Mouse (Mus musculus) MEL (cell line): ENCODE measurements around the gene Vti1a. TPM values are rescaled to one million over a fixed set of nuclear protein-coding genes. Genes with fewer than 3 reads are reported as not detected.
A peak's percentile ranks its signal among the peaks of the same experiment; 100 is the strongest.

Experiments used
- DNase-seq: peaks from one replicate; pipeline ENCODE4 v3.0.0; 2011; ENCODE audit warnings: low read depth, low spot score
- H3K27ac ChIP-seq: 2 replicates; pipeline ENCODE4 v1.5.1; 2012; ENCODE audit warnings: low read depth, mild to moderate bottlenecking, control low read depth, low read length, moderate library complexity; ENCODE audit not compliant: control insufficient read depth
- H3K27me3 ChIP-seq, 2 experiments: fragments of 150-350 bp in 1 of 2; sonication (generic) in 1 of 2; 2 replicates each; pipeline ENCODE4 v1.6.1; 2012; ENCODE audit warnings: low read length in 2 of 2, mild to moderate bottlenecking in 2 of 2, improper control_type of control experiment in 1 of 2, moderate library complexity in 1 of 2; ENCODE audit not compliant: insufficient read depth in 2 of 2, control insufficient read depth in 1 of 2
- H3K36me3 ChIP-seq, 2 experiments: 2 replicates each; pipeline ENCODE4 v1.6.1; 2012 to 2014; ENCODE audit warnings: low read length in 2 of 2, improper control_type of control experiment in 1 of 2, inconsistent platforms in 1 of 2, mild to moderate bottlenecking in 1 of 2; ENCODE audit not compliant: insufficient read depth in 2 of 2, control insufficient read depth in 1 of 2
- H3K4me1 ChIP-seq, 2 experiments: fragments of 150-350 bp in 1 of 2; sonication (generic) in 1 of 2; 2 replicates each; pipeline ENCODE4 v1.6.1; 2012; ENCODE audit warnings: low read length in 2 of 2, improper control_type of control experiment in 1 of 2, mild to moderate bottlenecking in 1 of 2; ENCODE audit not compliant: insufficient read depth in 2 of 2, control insufficient read depth in 1 of 2
- H3K4me3 ChIP-seq, 2 experiments: fragments of 150-350 bp in 1 of 2; sonication (generic) in 1 of 2; 2 replicates each; pipeline ENCODE4 v1.5.1; 2012; ENCODE audit warnings: low read depth in 2 of 2, low read length in 2 of 2, mild to moderate bottlenecking in 2 of 2, moderate library complexity in 2 of 2, control low read depth in 1 of 2, improper control_type of control experiment in 1 of 2; ENCODE audit not compliant: control insufficient read depth in 1 of 2, insufficient read depth in 1 of 2
- H3K79me2 ChIP-seq: 2 replicates; pipeline ENCODE4 v1.6.1; 2012; ENCODE audit warnings: mild to moderate bottlenecking, low read length, moderate library complexity; ENCODE audit not compliant: control insufficient read depth, poor library complexity, insufficient read depth
- H3K9ac ChIP-seq: 2 replicates; pipeline ENCODE4 v1.6.1; 2012; ENCODE audit warnings: low read depth, mild to moderate bottlenecking, control low read depth, low read length, moderate library complexity; ENCODE audit not compliant: control insufficient read depth, poor library complexity, severe bottlenecking
- H3K9me3 ChIP-seq: fragments of 150-350 bp; sonication (generic); replicated peaks from 2 replicates; pipeline ENCODE4 v1.6.1; 2012; ENCODE audit warnings: mild to moderate bottlenecking, low read length, improper control_type of control experiment, moderate library complexity; ENCODE audit not compliant: insufficient read depth
- BHLHE40 ChIP-seq: IDR thresholded peaks from 2 replicates; pipeline ENCODE4 v1.6.1; 2012; ENCODE audit warnings: low read depth, mild to moderate bottlenecking, inconsistent platforms, low read length, improper control_type of control experiment, borderline replicate concordance
- CHD1 ChIP-seq: IDR thresholded peaks from 2 replicates; pipeline ENCODE4 v1.6.1; 2012; ENCODE audit warnings: low read depth, mild to moderate bottlenecking, inconsistent platforms, low read length, improper control_type of control experiment
- CHD2 ChIP-seq: IDR thresholded peaks from 2 replicates; pipeline ENCODE4 v1.6.1; 2011; ENCODE audit warnings: low read length, improper control_type of control experiment
- CTCF ChIP-seq, 3 experiments: IDR thresholded peaks in 2 of 3; conservative IDR thresholded peaks in 1 of 3; 2 replicates each; pipeline ENCODE4 v1.5.1; 2011 to 2012; ENCODE audit warnings: low read length in 3 of 3, low read depth in 2 of 3, mild to moderate bottlenecking in 2 of 3, improper control_type of control experiment in 1 of 3, inconsistent platforms in 1 of 3, mixed read lengths in 1 of 3, moderate library complexity in 1 of 3; ENCODE audit not compliant: control insufficient read depth in 1 of 3, insufficient read depth in 1 of 3, poor library complexity in 1 of 3, severe bottlenecking in 1 of 3
- E2F4 ChIP-seq: IDR thresholded peaks from 2 replicates; pipeline ENCODE4 v1.6.1; 2011; ENCODE audit warnings: low read depth, low read length, improper control_type of control experiment, borderline replicate concordance
- ELF1 ChIP-seq: IDR thresholded peaks from 2 replicates; pipeline ENCODE4 v1.6.1; 2014; ENCODE audit warnings: low read depth, mild to moderate bottlenecking, inconsistent platforms, low read length, improper control_type of control experiment, moderate library complexity
- EP300 ChIP-seq, 2 experiments: IDR thresholded peaks; 2 replicates each; pipeline ENCODE4 v1.6.1; 2011; ENCODE audit warnings: improper control_type of control experiment in 2 of 2, low read length in 2 of 2, low read depth in 1 of 2, mild to moderate bottlenecking in 1 of 2
- GABPA ChIP-seq: IDR thresholded peaks from 2 replicates; pipeline ENCODE4 v1.6.1; 2012; ENCODE audit warnings: low read depth, mild to moderate bottlenecking, inconsistent platforms, low read length, improper control_type of control experiment, moderate library complexity
- GATA1 ChIP-seq: IDR thresholded peaks from 2 replicates; pipeline ENCODE4 v1.6.1; 2011; ENCODE audit warnings: low read depth, low read length, improper control_type of control experiment
- HCFC1 ChIP-seq: IDR thresholded peaks from 2 replicates; pipeline ENCODE4 v1.6.1; 2012; ENCODE audit warnings: low read depth, mild to moderate bottlenecking, inconsistent platforms, low read length, improper control_type of control experiment, moderate library complexity
- JUND ChIP-seq: IDR thresholded peaks from 2 replicates; pipeline ENCODE4 v1.6.1; 2011; ENCODE audit warnings: low read depth, mild to moderate bottlenecking, improper control_type of control experiment, low read length
- MAFK ChIP-seq: IDR thresholded peaks from 2 replicates; pipeline ENCODE4 v1.6.1; 2011; ENCODE audit warnings: low read depth, mild to moderate bottlenecking, low read length, improper control_type of control experiment, borderline replicate concordance
- MAX ChIP-seq: IDR thresholded peaks from 2 replicates; pipeline ENCODE4 v1.6.1; 2011; ENCODE audit warnings: low read length, improper control_type of control experiment
- MAZ ChIP-seq: IDR thresholded peaks from 2 replicates; pipeline ENCODE4 v1.6.1; 2012; ENCODE audit warnings: low read depth, mild to moderate bottlenecking, inconsistent platforms, low read length, improper control_type of control experiment
- MEF2A ChIP-seq: IDR thresholded peaks from 2 replicates; pipeline ENCODE4 v1.6.1; 2014; ENCODE audit warnings: low read depth, mild to moderate bottlenecking, inconsistent platforms, low read length, improper control_type of control experiment; ENCODE audit not compliant: poor library complexity, insufficient replicate concordance, severe bottlenecking; ENCODE audit errors: extremely low read depth
- MXI1 ChIP-seq: IDR thresholded peaks from 2 replicates; pipeline ENCODE4 v1.6.1; 2011; ENCODE audit warnings: mild to moderate bottlenecking, low read depth, low read length, improper control_type of control experiment
- MYB ChIP-seq: IDR thresholded peaks from 2 replicates; pipeline ENCODE4 v1.6.1; 2011; ENCODE audit warnings: mild to moderate bottlenecking, low read depth, low read length, improper control_type of control experiment
- MYC ChIP-seq: IDR thresholded peaks from 2 replicates; pipeline ENCODE4 v1.6.1; 2011; ENCODE audit warnings: low read depth, mild to moderate bottlenecking, low read length, improper control_type of control experiment, moderate library complexity
- NRF1 ChIP-seq: IDR thresholded peaks from 2 replicates; pipeline ENCODE4 v1.6.1; 2014; ENCODE audit warnings: low read depth, mild to moderate bottlenecking, inconsistent platforms, low read length, improper control_type of control experiment, moderate library complexity; ENCODE audit not compliant: poor library complexity, insufficient read depth, severe bottlenecking
- POLR2AphosphoS2 ChIP-seq: IDR thresholded peaks from 2 replicates; pipeline ENCODE4 v1.6.1; 2011; ENCODE audit warnings: low read length, improper control_type of control experiment
- POLR2AphosphoS5 ChIP-seq: IDR thresholded peaks from 2 replicates; pipeline ENCODE4 v1.6.1; 2012; ENCODE audit warnings: low read depth, borderline replicate concordance, mild to moderate bottlenecking, inconsistent platforms, low read length, moderate library complexity, mixed read lengths
- RAD21 ChIP-seq: IDR thresholded peaks from 2 replicates; pipeline ENCODE4 v1.6.1; 2011; ENCODE audit warnings: mild to moderate bottlenecking, low read depth, low read length, improper control_type of control experiment
- RCOR1 ChIP-seq: IDR thresholded peaks from 2 replicates; pipeline ENCODE4 v1.6.1; 2012; ENCODE audit warnings: low read depth, mild to moderate bottlenecking, inconsistent platforms, low read length, improper control_type of control experiment
- SIN3A ChIP-seq: IDR thresholded peaks from 2 replicates; pipeline ENCODE4 v1.6.1; 2012; ENCODE audit warnings: low read length, improper control_type of control experiment, inconsistent platforms
- SMC3 ChIP-seq: IDR thresholded peaks from 2 replicates; pipeline ENCODE4 v1.6.1; 2011; ENCODE audit warnings: low read depth, low read length, improper control_type of control experiment
- TCF12 ChIP-seq: IDR thresholded peaks from 2 replicates; pipeline ENCODE4 v1.6.1; 2014; ENCODE audit warnings: low read depth, mild to moderate bottlenecking, inconsistent platforms, low read length, improper control_type of control experiment, moderate library complexity
- UBTF ChIP-seq: IDR thresholded peaks from 2 replicates; pipeline ENCODE4 v1.6.1; 2012; ENCODE audit warnings: low read depth, mild to moderate bottlenecking, inconsistent platforms, low read length, improper control_type of control experiment, moderate library complexity, borderline replicate concordance; ENCODE audit not compliant: insufficient read depth
- ZKSCAN1 ChIP-seq: IDR thresholded peaks from 2 replicates; pipeline ENCODE4 v1.6.1; 2012; ENCODE audit warnings: low read depth, mild to moderate bottlenecking, inconsistent platforms, low read length, improper control_type of control experiment, moderate library complexity
- ZMIZ1 ChIP-seq: IDR thresholded peaks from 2 replicates; pipeline ENCODE4 v1.6.1; 2012; ENCODE audit warnings: low read depth, mild to moderate bottlenecking, inconsistent platforms, low read length, improper control_type of control experiment, moderate library complexity
- ZNF384 ChIP-seq: IDR thresholded peaks from 2 replicates; pipeline ENCODE4 v1.6.1; 2012; ENCODE audit warnings: low read depth, mild to moderate bottlenecking, inconsistent platforms, low read length, improper control_type of control experiment
- polyA plus RNA-seq, 2 experiments: library from polyadenylated mRNA; stranded (reverse) in 1 of 2; unstranded in 1 of 2; fragments of >175 nt in 1 of 2; fragments of >200 nt in 1 of 2; gene quantifications; 2 replicates each; pipeline versions ENCODE4 v1.2.1 to v1.2.4; 2012; ENCODE audit warnings: low replicate concordance in 2 of 2, low read depth in 1 of 2; ENCODE audit not compliant: insufficient read length in 2 of 2, insufficient read depth in 1 of 2, missing spikeins in 1 of 2
- total RNA-seq: library from RNA; depleted of rRNA; stranded (reverse); fragments of 300-350 nt; gene quantifications from 2 replicates; pipeline ENCODE4 v1.2.3, GENCODE M21; 2012

Vti1a gene
- total and polyA plus RNA-seq, 3 experiments, result 37.2 to 119 (median 42.8) TPM

DNA sequence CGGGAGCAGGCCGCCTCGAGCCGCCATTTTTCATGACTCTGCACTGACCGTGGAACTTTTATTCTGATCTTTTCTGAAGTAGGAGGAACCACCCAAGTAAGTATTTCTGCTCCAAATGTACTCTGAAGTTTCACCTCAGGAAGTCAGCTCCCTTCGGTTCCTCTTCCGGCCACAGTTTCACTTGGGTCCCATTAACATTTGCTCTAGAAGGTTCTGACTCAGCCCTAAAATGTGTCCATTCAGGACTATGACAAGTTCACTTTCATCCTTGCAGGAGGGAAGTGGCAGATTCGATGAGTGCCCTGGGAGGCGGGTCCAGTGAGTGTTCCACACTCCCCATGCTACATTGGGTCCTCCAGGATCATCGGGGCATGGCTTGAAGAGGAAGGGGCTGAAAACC is 333.3 kb downstream of the Vti1a start:
- no peak overlapping the region for H3K4me3 ChIP-seq
- no peak overlapping the region for H3K27ac ChIP-seq
- no peaks in the 10 kb centered on the region for H3K9me3 ChIP-seq
- no peak for DNase-seq
- TF ChIP-seq BHLHE40 (no peak), CHD2 (no peak), POLR2AphosphoS5 (no peak), GABPA (no peak), JUND (no peak), MEF2A (no peak), HCFC1 (no peak), RCOR1 (no peak), MAFK (no peak), MAX (no peak), POLR2AphosphoS2 (no peak), MYC (no peak), NRF1 (no peak), ZMIZ1 (no peak), MAZ (no peak), TCF12 (no peak), RAD21 (no peak), GATA1 (no peak), MXI1 (no peak)
- H3K79me2 ChIP-seq, result no peaks in the 10 kb centered on the region
- no peak overlapping the region for H3K9ac ChIP-seq
- peaks cover 21 to 63% of the 10 kb centered on the region in 2 experiments for H3K4me1 ChIP-seq
- H3K27me3 ChIP-seq, result no peaks in the 10 kb centered on the region
- peaks cover 0 to 39% of the 10 kb centered on the region in 2 experiments; a peak in 2 of 4 replicates for H3K36me3 ChIP-seq

DNA sequence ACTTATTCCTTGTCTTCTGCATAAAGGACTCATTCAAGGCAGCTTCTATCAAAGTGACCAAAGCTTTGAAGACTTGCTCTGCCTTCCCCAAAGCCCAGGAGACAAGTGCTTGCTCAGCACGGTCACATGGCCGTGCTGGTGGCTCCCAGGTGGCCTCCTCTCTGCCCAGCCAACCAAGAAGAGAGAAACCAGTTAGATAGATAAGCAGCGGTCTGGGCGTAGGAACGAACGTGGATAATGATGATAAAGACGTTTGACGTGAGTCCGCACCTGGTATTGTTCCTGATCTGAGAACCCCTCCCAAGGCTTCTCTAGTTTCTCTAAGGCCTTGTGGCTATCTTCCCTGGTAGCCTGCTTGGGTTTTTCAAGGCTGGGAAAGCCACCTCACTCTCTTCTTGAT is 334.9 kb downstream of the Vti1a start:
- DNase-seq, result peak; percentile 85
- no peaks in the 10 kb centered on the region for H3K79me2 ChIP-seq
- H3K4me3 ChIP-seq, result no peak overlapping the region
- H3K27ac ChIP-seq, result peak overlapping the region; percentile 62
- no peaks in the 10 kb centered on the region for H3K9me3 ChIP-seq
- H3K9ac ChIP-seq, result no peak overlapping the region
- no peaks in the 10 kb centered on the region for H3K27me3 ChIP-seq
- peaks cover 0 to 32% of the 10 kb centered on the region in 2 experiments; a peak in 2 of 4 replicates for H3K36me3 ChIP-seq
- H3K4me1 ChIP-seq, result peaks cover 19 to 46% of the 10 kb centered on the region in 2 experiments
- TF ChIP-seq SMC3 (no peak), MAX (0 out of 2 replicates have a peak, but pooled peaks have one; percentile 29), E2F4 (no peak), MAZ (peak; percentile 80; the same call in 1 of the 2 replicates), MXI1 (peak; percentile 76; the same call in 1 of the 2 replicates), UBTF (peak; percentile 81; the same call in 1 of the 2 replicates), ELF1 (no peak), POLR2AphosphoS5 (no peak), CHD1 (no peak), RAD21 (no peak), EP300 (IDR thresholded peaks at IDR 0.05; ENCODE audit: low read depth in 1 of 2, low read length in 2 of 2) (peak; percentile 84 to 91), ZNF384 (0 out of 2 replicates have a peak, but pooled peaks have one; percentile 19), ZMIZ1 (no peak), ZKSCAN1 (no peak), JUND (no peak), TCF12 (peak; percentile 100), RCOR1 (peak; percentile 80), SIN3A (peak; percentile 74), CTCF (IDR thresholded peaks at IDR 0.05 in 2 of 3, conservative IDR thresholded peaks at IDR 0.05 in 1 of 3; ENCODE audit: control insufficient read depth in 1 of 3, insufficient read depth in 1 of 3, low read depth in 2 of 3, low read length in 3 of 3, poor library complexity in 1 of 3, severe bottlenecking in 1 of 3) (no peak), MYB (no peak)
